ENCODE assay signal across 11 mouse cellular contexts in the genomic region with DNA sequence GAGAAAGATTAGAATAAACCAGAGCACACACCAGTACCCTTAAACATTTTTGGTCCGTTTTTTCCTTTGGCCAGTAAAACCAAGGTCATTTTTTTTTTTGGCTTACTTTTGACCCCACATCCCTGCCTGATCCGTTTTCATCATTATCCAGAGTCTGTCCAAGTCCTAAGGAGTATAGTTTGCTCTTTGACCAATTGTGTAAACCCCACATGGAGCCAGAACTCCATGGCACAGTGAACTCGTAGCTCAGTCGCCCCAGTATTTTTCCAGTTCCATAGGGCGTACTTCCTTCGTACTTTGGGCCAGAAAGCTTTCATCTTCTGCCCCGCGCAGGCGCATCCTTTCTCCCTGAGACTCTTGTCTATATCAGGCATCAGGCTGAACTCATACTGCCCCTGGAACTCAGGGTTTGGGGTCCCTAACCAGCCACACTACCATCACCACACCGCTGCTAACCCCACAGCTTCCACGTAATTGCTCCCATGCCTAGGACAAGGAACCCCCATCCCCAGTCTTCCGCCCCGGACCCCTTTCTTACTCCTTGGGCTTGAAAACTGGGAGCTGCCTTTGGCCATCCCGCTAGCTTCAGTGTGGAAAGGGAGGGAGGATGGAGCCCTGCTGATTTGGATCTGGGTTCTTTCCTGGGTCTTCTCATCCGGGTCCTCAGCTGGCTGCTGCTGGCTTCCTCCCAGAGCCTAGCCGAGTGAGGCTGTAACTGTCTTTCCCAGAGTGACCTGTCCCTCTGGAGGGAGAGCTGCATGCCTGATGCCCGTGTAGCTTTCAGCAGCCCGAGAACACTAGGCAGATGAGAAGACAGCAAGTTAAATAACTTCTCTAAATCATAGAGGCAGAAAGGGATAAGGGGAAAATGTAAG. TPM values are rescaled to one million over a fixed set of nuclear protein-coding genes. Genes with fewer than 3 reads are reported as not detected.
DNase-seq lines count a peak whose midpoint lies in the region; ATAC-seq and TF ChIP-seq lines count a peak whose summit lies in the region.
"Had no signal": no experiment of that assay in that cellular context is flagged by ENCODE, and none has a peak within 500 bp of the region (broad histone marks: within the 10 kb centered on the region; RNA-seq: fewer than 3 reads in every experiment).

No protein-coding gene starts in this region.

- intact Hi-C loops in left cerebral cortex, postnatal 36 days (cut with DNase I): no loop called here

- no peaks in the 10 kb centered on the region for H3K27me3 ChIP-seq in heart, embryonic 12.5 days (replicated peaks)
- H3K27me3 ChIP-seq in hindbrain, embryonic 16.5 days (replicated peaks; ENCODE audit: control insufficient read depth, insufficient read depth, low read length): no peaks in the 10 kb centered on the region; the same call in 1 of the 2 replicates
- H3K27me3 ChIP-seq in neural tube, embryonic 11.5 days (ENCODE audit: control insufficient read depth, insufficient read depth, low read length): peaks cover 6% of the 10 kb centered on the region; the same call in 1 of the 2 replicates
- H3K27me3 ChIP-seq in kidney, adult 2 months (replicated peaks; ENCODE audit: control insufficient read depth, insufficient read depth, low read length): no peaks in the 10 kb centered on the region
- H3K27me3 ChIP-seq: megakaryocyte, embryonic 14.5 days had no signal

- no peak for ATAC-seq in heart, embryonic 12.5 days (ENCODE audit: insufficient number of reproducible peaks, low FRiP score)
- ATAC-seq in hindbrain, embryonic 16.5 days: no peak
- no peak for ATAC-seq in neural tube, embryonic 11.5 days (ENCODE audit: insufficient read depth, low FRiP score, low TSS enrichment)

- no peak for TF ChIP-seq POLR2A in kidney, adult 2 months (IDR thresholded peaks at IDR 0.05; ENCODE audit: low read depth, low read length)

- 43% methylated on average over 18 of the region's 18 CpGs for whole genome bisulfite sequencing in heart, embryonic 12.5 days
- WGBS in hindbrain, embryonic 16.5 days: 23% methylated on average over 18 of the region's 18 CpGs
- WGBS in neural tube, embryonic 11.5 days: 27% methylated on average over 18 of the region's 18 CpGs
- 65% methylated on average over 18 of the region's 18 CpGs for WGBS in kidney, adult 2 months

- peak overlapping the region; percentile 20 for H3K9ac ChIP-seq in heart, embryonic 12.5 days
- H3K9ac ChIP-seq in hindbrain, embryonic 16.5 days (ENCODE audit: low read depth, low read length): peak overlapping the region; percentile 8; the same call in 1 of the 2 replicates
- H3K9ac ChIP-seq in neural tube, embryonic 11.5 days (ENCODE audit: low read length): no peak overlapping the region; the same call in 1 of the 2 replicates

- H3K9me3 ChIP-seq in heart, embryonic 12.5 days (replicated peaks): no peaks in the 10 kb centered on the region
- no peaks in the 10 kb centered on the region for H3K9me3 ChIP-seq in hindbrain, embryonic 16.5 days (ENCODE audit: control insufficient read depth, low read length)
- no peaks in the 10 kb centered on the region for H3K9me3 ChIP-seq in neural tube, embryonic 11.5 days (ENCODE audit: control insufficient read depth, low read length)
- H3K9me3 ChIP-seq: megakaryocyte, embryonic 14.5 days had no signal

- H3K27ac ChIP-seq in heart, embryonic 12.5 days (ENCODE audit: poor library complexity, severe bottlenecking): no peak overlapping the region
- no peak overlapping the region for H3K27ac ChIP-seq in hindbrain, embryonic 16.5 days (ENCODE audit: low read depth, low read length)
- H3K27ac ChIP-seq in neural tube, embryonic 11.5 days (ENCODE audit: low read depth, low read length): no peak overlapping the region
- no peak overlapping the region for H3K27ac ChIP-seq in kidney, adult 2 months (ENCODE audit: insufficient read depth, low read depth, low read length)

- TF ChIP-seq CTCF in kidney, adult 2 months (conservative IDR thresholded peaks at IDR 0.05; ENCODE audit: insufficient read depth, insufficient read length, low read depth, low read length): no peak

- H3K4me3 ChIP-seq in heart, embryonic 12.5 days: no peak overlapping the region
- no peak overlapping the region for H3K4me3 ChIP-seq in hindbrain, embryonic 16.5 days (ENCODE audit: low read length)
- H3K4me3 ChIP-seq in neural tube, embryonic 11.5 days (ENCODE audit: low read depth, low read length): no peak overlapping the region
- H3K4me3 ChIP-seq in kidney, adult 2 months (ENCODE audit: insufficient read depth, low read depth, low read length): no peak overlapping the region
- H3K4me3 ChIP-seq: megakaryocyte, embryonic 14.5 days had no signal

- H3K4me1 ChIP-seq in heart, embryonic 12.5 days (replicated peaks): no peaks in the 10 kb centered on the region
- no peaks in the 10 kb centered on the region for H3K4me1 ChIP-seq in hindbrain, embryonic 16.5 days (ENCODE audit: control insufficient read depth, insufficient read depth, low read depth, low read length)
- no peaks in the 10 kb centered on the region for H3K4me1 ChIP-seq in neural tube, embryonic 11.5 days (ENCODE audit: control insufficient read depth, insufficient read depth, low read length)
- H3K4me1 ChIP-seq in kidney, adult 2 months (ENCODE audit: control insufficient read depth, insufficient read depth, low read length): no peaks in the 10 kb centered on the region
- H3K4me1 ChIP-seq: megakaryocyte, embryonic 14.5 days had no signal

- peaks cover 14% of the 10 kb centered on the region for H3K36me3 ChIP-seq in heart, embryonic 12.5 days
- 0 out of 2 replicates have a peak, but pooled peaks cover 3% of the 10 kb centered on the region for H3K36me3 ChIP-seq in hindbrain, embryonic 16.5 days (ENCODE audit: control insufficient read depth, insufficient read depth, low read length)
- no peaks in the 10 kb centered on the region for H3K36me3 ChIP-seq in neural tube, embryonic 11.5 days (ENCODE audit: control insufficient read depth, insufficient read depth, low read length)
- no peaks in the 10 kb centered on the region; the same call in none of the 2 replicates for H3K36me3 ChIP-seq in kidney, adult 2 months (ENCODE audit: control insufficient read depth, insufficient read depth, low read length)

- DNase-seq in heart, adult 8-10 months (ENCODE audit: low spot score): no peak
- peak; percentile 39 for DNase-seq in embryo, embryonic 10 days (ENCODE audit: low spot score)
- peak; percentile 30 for DNase-seq in neural tube, embryonic 11.5 days (ENCODE audit: low spot score)
- no peak for DNase-seq in left cerebral cortex, postnatal 36 days (ENCODE audit: low spot score in 2 of 2)
- no peak for DNase-seq in urinary bladder, postnatal 10 days (ENCODE audit: low spot score)
- DNase-seq in kidney, adult 2 months: no peak
- DNase-seq: gastrocnemius, postnatal 36 days; thymus, postnatal 14 days had no signal

- peak overlapping the region; percentile 12 for H3K4me2 ChIP-seq in heart, embryonic 12.5 days
- peak overlapping the region; percentile 15 for H3K4me2 ChIP-seq in hindbrain, embryonic 16.5 days (ENCODE audit: low read length)
- no peak overlapping the region for H3K4me2 ChIP-seq in neural tube, embryonic 11.5 days (ENCODE audit: low read depth)

RNA-seq across cellular contexts. Expression of gene Tmem260, which starts 58.0 kb away (rescaled TPM):
- polyA plus RNA-seq in heart, embryonic 12.5 days (2016; fragmentation: Nextera tagmentation; extraction: Ambion mirVana): 17.2 and 18.2 TPM in 2 replicates
- total RNA-seq in heart, adult 8-10 months (2022): 1 to 10 TPM; 9.2 to 10.0 (median 9.4) TPM
- 13.7 and 16.1 TPM in 2 replicates for polyA plus RNA-seq in hindbrain, embryonic 16.5 days (2015; fragmentation: Nextera tagmentation; extraction: Ambion mirVana)
- 24.8 and 25.3 TPM in 2 replicates for polyA plus RNA-seq in neural tube, embryonic 11.5 days (2014; fragmentation: Nextera tagmentation; extraction: Ambion mirVana)
- total RNA-seq in left cerebral cortex, postnatal 36 days (2021): 10 to 100 TPM; 20.0 to 30.4 TPM
- polyA plus RNA-seq in kidney, adult 2 months (2012; rRNA removed): 13.7 and 13.9 TPM in 2 replicates

Comparison
In these comparisons a context has a peak if more than half of its experiments do, and no peak if none do; other contexts are left out.
1. DNase-seq: peak in embryo, embryonic 10 days (single experiment) and neural tube, embryonic 11.5 days (single experiment); none in heart, adult 8-10 months (single experiment), left cerebral cortex, postnatal 36 days (0 of 2), urinary bladder, postnatal 10 days (single experiment) and kidney, adult 2 months (single experiment).